Comparison of ENCODE assay signal across 11 mouse cellular contexts in the genomic region with DNA sequence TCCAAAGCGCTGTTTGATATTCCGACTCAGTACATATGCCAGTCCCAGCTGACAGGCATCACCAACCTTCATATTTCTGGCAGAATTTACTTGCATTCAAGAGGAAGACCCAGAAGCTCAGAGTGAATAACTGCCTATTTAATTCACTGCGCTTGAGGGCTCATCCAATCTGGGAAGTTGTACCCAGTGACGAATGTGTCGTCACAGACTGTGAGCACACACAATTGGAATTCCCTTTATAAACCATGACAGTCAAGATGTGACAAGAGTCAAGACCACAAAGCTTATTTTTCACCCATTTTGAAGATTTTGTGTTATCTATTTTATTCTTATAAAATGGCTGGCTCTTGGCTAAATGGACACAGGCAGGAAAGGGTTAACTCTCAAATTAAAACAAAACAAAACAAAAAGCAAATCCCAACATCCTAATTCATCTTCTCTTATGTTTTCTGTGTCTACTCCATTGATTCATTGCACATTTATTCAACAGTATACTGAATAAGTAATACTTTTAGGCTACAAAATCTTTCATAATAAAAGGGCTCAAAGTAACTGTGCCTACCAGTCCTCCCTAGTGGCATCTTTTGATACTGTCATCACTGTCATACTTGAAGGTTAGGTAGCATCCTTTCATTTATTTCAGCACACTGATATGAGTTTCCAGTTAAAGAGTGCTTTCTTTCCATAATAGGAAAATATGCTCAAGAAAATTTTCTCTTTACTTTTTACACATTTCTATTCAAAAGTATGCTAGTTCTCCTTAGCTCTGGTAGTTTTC. TPM values are rescaled to one million over a fixed set of nuclear protein-coding genes. Genes with fewer than 3 reads are reported as not detected.
A peak's percentile ranks its signal among the peaks of the same experiment; 100 is the strongest.
DNase-seq lines count a peak whose midpoint lies in the region; ATAC-seq and TF ChIP-seq lines count a peak whose summit lies in the region.
"Had no signal": no experiment of that assay in that cellular context is flagged by ENCODE, and none has a peak within 500 bp of the region (broad histone marks: within the 10 kb centered on the region; RNA-seq: fewer than 3 reads in every experiment).

No protein-coding gene starts in this region.

- peak overlapping the region; percentile 41 for H3K4me2 ChIP-seq in kidney, postnatal 0 days (ENCODE audit: low read length)
- peak overlapping the region; percentile 23; the same call in 1 of the 2 replicates for H3K4me2 ChIP-seq in embryonic facial prominence, embryonic 11.5 days (ENCODE audit: low read depth, low read length)
- H3K4me2 ChIP-seq in hindbrain, embryonic 15.5 days = peak overlapping the region; percentile 53
- peak overlapping the region; percentile 33 for H3K4me2 ChIP-seq in midbrain, postnatal 0 days (ENCODE audit: low read depth, low read length, poor library complexity, severe bottlenecking)

- WGBS in kidney, postnatal 0 days = 70% methylated on average over 5 of the region's 5 CpGs
- 83% methylated on average over 5 of the region's 5 CpGs for WGBS in embryonic facial prominence, embryonic 11.5 days
- 47% methylated on average over 5 of the region's 5 CpGs for WGBS in hindbrain, embryonic 15.5 days
- 56% methylated on average over 5 of the region's 5 CpGs for WGBS in midbrain, postnatal 0 days

- H3K9me3 ChIP-seq in kidney, postnatal 0 days (replicated peaks; ENCODE audit: low read length) = no peaks in the 10 kb centered on the region
- no peaks in the 10 kb centered on the region for H3K9me3 ChIP-seq in embryonic facial prominence, embryonic 11.5 days (replicated peaks; ENCODE audit: control insufficient read depth, low read length)
- no peaks in the 10 kb centered on the region for H3K9me3 ChIP-seq in hindbrain, embryonic 15.5 days
- no peaks in the 10 kb centered on the region for H3K9me3 ChIP-seq in midbrain, postnatal 0 days (ENCODE audit: low read length)
- H3K9me3 ChIP-seq: G1E; liver, embryonic 13.5 days had no signal

- ATAC-seq in kidney, postnatal 0 days (replicated peaks; ENCODE audit: low FRiP score, low read depth) = no peak
- no peak for ATAC-seq in embryonic facial prominence, embryonic 11.5 days (replicated peaks; ENCODE audit: insufficient number of reproducible peaks, low FRiP score, low TSS enrichment, low read depth)
- no peak for ATAC-seq in hindbrain, embryonic 15.5 days (ENCODE audit: low FRiP score, low read depth)
- ATAC-seq in midbrain, postnatal 0 days (ENCODE audit: low FRiP score) = no peak
- no peak for ATAC-seq in frontal cortex, adult (ENCODE audit: low TSS enrichment)

- H3K27ac ChIP-seq in kidney, postnatal 0 days = no peak overlapping the region
- H3K27ac ChIP-seq in embryonic facial prominence, embryonic 11.5 days (replicated peaks; ENCODE audit: low read depth, low read length) = no peak overlapping the region
- H3K27ac ChIP-seq in hindbrain, embryonic 15.5 days (replicated peaks) = no peak overlapping the region
- H3K27ac ChIP-seq in midbrain, postnatal 0 days (ENCODE audit: low read depth, low read length) = no peak overlapping the region
- H3K27ac ChIP-seq: liver, embryonic 13.5 days had no signal

- peaks cover 14% of the 10 kb centered on the region; the same call in 1 of the 2 replicates for H3K36me3 ChIP-seq in kidney, postnatal 0 days (ENCODE audit: insufficient read depth, low read length)
- H3K36me3 ChIP-seq in embryonic facial prominence, embryonic 11.5 days (replicated peaks; ENCODE audit: control insufficient read depth, insufficient read depth, low read depth, low read length) = no peaks in the 10 kb centered on the region; the same call in 1 of the 2 replicates
- H3K36me3 ChIP-seq in hindbrain, embryonic 15.5 days = peaks cover 14% of the 10 kb centered on the region
- H3K36me3 ChIP-seq in midbrain, postnatal 0 days (ENCODE audit: insufficient read depth, low read length) = peaks cover 5% of the 10 kb centered on the region; the same call in 1 of the 2 replicates

- peaks cover 4% of the 10 kb centered on the region; the same call in 1 of the 2 replicates for H3K4me1 ChIP-seq in kidney, postnatal 0 days (replicated peaks; ENCODE audit: insufficient read depth, low read length)
- no peaks in the 10 kb centered on the region for H3K4me1 ChIP-seq in embryonic facial prominence, embryonic 11.5 days (ENCODE audit: control insufficient read depth, insufficient read depth, low read length)
- H3K4me1 ChIP-seq in hindbrain, embryonic 15.5 days (replicated peaks) = peaks cover 25% of the 10 kb centered on the region
- H3K4me1 ChIP-seq in midbrain, postnatal 0 days (ENCODE audit: insufficient read depth, low read length) = no peaks in the 10 kb centered on the region

- H3K9ac ChIP-seq in kidney, postnatal 0 days (ENCODE audit: low read depth, low read length) = no peak overlapping the region
- no peak overlapping the region for H3K9ac ChIP-seq in embryonic facial prominence, embryonic 11.5 days (replicated peaks; ENCODE audit: low read length)
- 0 out of 2 replicates have a peak overlapping the region, but pooled peaks have one; percentile 16 for H3K9ac ChIP-seq in hindbrain, embryonic 15.5 days
- H3K9ac ChIP-seq in midbrain, postnatal 0 days (replicated peaks; ENCODE audit: low read length, poor library complexity, severe bottlenecking) = no peak overlapping the region
- H3K9ac ChIP-seq: liver, embryonic 13.5 days had no signal

- no peak for TF ChIP-seq CTCF in kidney, postnatal 0 days (IDR thresholded peaks at IDR 0.05; ENCODE audit: low read depth)
- peak; percentile 38; the same call in 1 of the 2 replicates for TF ChIP-seq CTCF in midbrain, postnatal 0 days (IDR thresholded peaks at IDR 0.05)

- peak overlapping the region; percentile 5; the same call in 1 of the 2 replicates for H3K4me3 ChIP-seq in kidney, postnatal 0 days (replicated peaks; ENCODE audit: low read depth, low read length)
- 0 out of 2 replicates have a peak overlapping the region, but pooled peaks have one; percentile 9 for H3K4me3 ChIP-seq in embryonic facial prominence, embryonic 11.5 days (ENCODE audit: low read depth, low read length)
- peak overlapping the region; percentile 21 for H3K4me3 ChIP-seq in hindbrain, embryonic 15.5 days
- peak overlapping the region; percentile 18; the same call in 1 of the 2 replicates for H3K4me3 ChIP-seq in midbrain, postnatal 0 days (ENCODE audit: low read depth, low read length)

- no peak for DNase-seq in kidney, postnatal 0 days (ENCODE audit: low spot score)
- DNase-seq in kidney, adult 11 months = no peak
- DNase-seq in embryonic facial prominence, embryonic 11.5 days (ENCODE audit: low spot score) = peak; percentile 17
- peak; percentile 19 for DNase-seq in midbrain, postnatal 0 days (ENCODE audit: low spot score)
- no peak for DNase-seq in urinary bladder, postnatal 25 days (ENCODE audit: low spot score)
- no peak for DNase-seq in c-Kit-positive CD71-positive TER-119-positive erythroid progenitor cells, embryonic 14.5 days (ENCODE audit: low spot score)
- DNase-seq: heart, postnatal 36 days; liver, embryonic 13.5 days had no signal

- H3K27me3 ChIP-seq in kidney, postnatal 0 days (ENCODE audit: insufficient read depth, low read length) = no peaks in the 10 kb centered on the region
- H3K27me3 ChIP-seq in embryonic facial prominence, embryonic 11.5 days (ENCODE audit: control insufficient read depth, insufficient read depth, low read length) = no peaks in the 10 kb centered on the region
- no peaks in the 10 kb centered on the region for H3K27me3 ChIP-seq in hindbrain, embryonic 15.5 days
- no peaks in the 10 kb centered on the region for H3K27me3 ChIP-seq in midbrain, postnatal 0 days (ENCODE audit: insufficient read depth, low read length)

RNA-seq across cellular contexts. Expression of a gene that starts 2.0 kb away (rescaled TPM):
- 27.6 and 27.7 TPM in 2 replicates for polyA plus RNA-seq in kidney, postnatal 0 days (2015; fragmentation: Nextera tagmentation; extraction: Ambion mirVana)
- polyA plus RNA-seq in embryonic facial prominence, embryonic 11.5 days (2014; fragmentation: Nextera tagmentation; extraction: Ambion mirVana) = 78.4 and 88.5 TPM in 2 replicates
- polyA plus RNA-seq in hindbrain, embryonic 15.5 days (2015; fragmentation: Nextera tagmentation; extraction: Ambion mirVana) = 21.0 and 22.0 TPM in 2 replicates
- total RNA-seq in midbrain, postnatal 0 days (2014; rRNA removed) = 31.7 and 67.6 TPM in 2 replicates
- polyA plus RNA-seq in midbrain, postnatal 0 days (2015; fragmentation: Nextera tagmentation; extraction: Ambion mirVana) = 11.6 and 12.1 TPM in 2 replicates

RNA-seq across cellular contexts. Expression of a gene that starts 25.2 kb away (rescaled TPM):
- polyA plus RNA-seq in kidney, postnatal 0 days (2015; fragmentation: Nextera tagmentation; extraction: Ambion mirVana) = 0.70 and 0.92 TPM in 2 replicates
- 0.66 and 0.67 TPM in 2 replicates for polyA plus RNA-seq in embryonic facial prominence, embryonic 11.5 days (2014; fragmentation: Nextera tagmentation; extraction: Ambion mirVana)
- 2.2 and 2.6 TPM in 2 replicates for polyA plus RNA-seq in hindbrain, embryonic 15.5 days (2015; fragmentation: Nextera tagmentation; extraction: Ambion mirVana)
- total RNA-seq in midbrain, postnatal 0 days (2014; rRNA removed) = 0.49 and 1.4 TPM in 2 replicates
- 3.8 and 4.7 TPM in 2 replicates for polyA plus RNA-seq in midbrain, postnatal 0 days (2015; fragmentation: Nextera tagmentation; extraction: Ambion mirVana)
- total RNA-seq: heart, postnatal 36 days had no signal
- polyA plus RNA-seq: G1E had no signal

Comparison
In these comparisons a context has a peak if more than half of its experiments do, and no peak if none do; other contexts are left out.
1. DNase-seq: peak in embryonic facial prominence, embryonic 11.5 days (single experiment) and midbrain, postnatal 0 days (single experiment); none in kidney, postnatal 0 days (single experiment), kidney, adult 11 months (single experiment), urinary bladder, postnatal 25 days (single experiment) and c-Kit-positive CD71-positive TER-119-positive erythroid progenitor cells, embryonic 14.5 days (single experiment).
2. Peak in every context shown above with its lines, with median percentiles within 50 percentile points of each other: H3K4me2 ChIP-seq and H3K4me3 ChIP-seq.